9 mouse cellular contexts compared by ENCODE assay signal in genomic region chr3:41182036-41182899, GRCm38 (mm10).
DNase-seq lines count a peak whose midpoint lies in the region; ATAC-seq lines count a peak whose summit lies in the region.
"Had no signal": no experiment of that assay in that cellular context is flagged by ENCODE, and none has a peak within 500 bp of the region (broad histone marks: within the 10 kb centered on the region; RNA-seq: fewer than 3 reads in every experiment).

No protein-coding gene starts in this region.

- H3K4me1 ChIP-seq in forebrain, embryonic 11.5 days (replicated peaks; ENCODE audit: control insufficient read depth, insufficient read depth, low read length): no peaks in the 10 kb centered on the region
- peaks cover 33% of the 10 kb centered on the region for H3K4me1 ChIP-seq in heart, embryonic 15.5 days (replicated peaks)
- peaks cover 52% of the 10 kb centered on the region for H3K4me1 ChIP-seq in liver, embryonic 12.5 days
- H3K4me1 ChIP-seq in neural tube, embryonic 11.5 days (ENCODE audit: control insufficient read depth, insufficient read depth, low read length): no peaks in the 10 kb centered on the region
- H3K4me1 ChIP-seq in stomach, embryonic 16.5 days (ENCODE audit: control insufficient read depth, insufficient read depth, low read length): peaks cover 6% of the 10 kb centered on the region; the same call in 1 of the 2 replicates

- H3K27me3 ChIP-seq in forebrain, embryonic 11.5 days (ENCODE audit: control insufficient read depth, insufficient read depth, low read length): no peaks in the 10 kb centered on the region
- no peaks in the 10 kb centered on the region for H3K27me3 ChIP-seq in heart, embryonic 15.5 days
- H3K27me3 ChIP-seq in liver, embryonic 12.5 days (replicated peaks): peaks cover 11% of the 10 kb centered on the region; the same call in 1 of the 2 replicates
- H3K27me3 ChIP-seq in neural tube, embryonic 11.5 days (ENCODE audit: control insufficient read depth, insufficient read depth, low read length): no peaks in the 10 kb centered on the region
- H3K27me3 ChIP-seq in stomach, embryonic 16.5 days (ENCODE audit: control insufficient read depth, insufficient read depth, low read length): no peaks in the 10 kb centered on the region

- H3K4me2 ChIP-seq in forebrain, embryonic 11.5 days (ENCODE audit: low read depth, low read length, severe bottlenecking): no peak overlapping the region
- H3K4me2 ChIP-seq in heart, embryonic 15.5 days: peak overlapping the region; percentile 20; the same call in 1 of the 2 replicates
- H3K4me2 ChIP-seq in liver, embryonic 12.5 days: no peak overlapping the region
- no peak overlapping the region for H3K4me2 ChIP-seq in neural tube, embryonic 11.5 days (ENCODE audit: low read depth)
- no peak overlapping the region for H3K4me2 ChIP-seq in stomach, embryonic 16.5 days (ENCODE audit: low read depth, low read length)

- DNase-seq in c-Kit-positive CD71-negative TER-119-negative erythroid progenitor cells, embryonic 14.5 days (ENCODE audit: low read depth): peak; percentile 37
- DNase-seq in forebrain, embryonic 11.5 days (ENCODE audit: low spot score): peak; percentile 88
- peak; percentile 87 for DNase-seq in kidney, postnatal 14 days
- peak; percentile 83 for DNase-seq in neural tube, embryonic 11.5 days (ENCODE audit: low spot score)

- H3K36me3 ChIP-seq in forebrain, embryonic 11.5 days (ENCODE audit: control insufficient read depth, insufficient read depth, low read length): no peaks in the 10 kb centered on the region
- H3K36me3 ChIP-seq in heart, embryonic 15.5 days: no peaks in the 10 kb centered on the region
- no peaks in the 10 kb centered on the region for H3K36me3 ChIP-seq in liver, embryonic 12.5 days
- no peaks in the 10 kb centered on the region for H3K36me3 ChIP-seq in neural tube, embryonic 11.5 days (ENCODE audit: control insufficient read depth, insufficient read depth, low read length)
- H3K36me3 ChIP-seq in stomach, embryonic 16.5 days (ENCODE audit: control insufficient read depth, insufficient read depth, low read length): no peaks in the 10 kb centered on the region

- H3K9me3 ChIP-seq in forebrain, embryonic 11.5 days (ENCODE audit: control insufficient read depth, low read length): no peaks in the 10 kb centered on the region
- no peaks in the 10 kb centered on the region for H3K9me3 ChIP-seq in heart, embryonic 15.5 days (replicated peaks)
- H3K9me3 ChIP-seq in liver, embryonic 12.5 days (replicated peaks): no peaks in the 10 kb centered on the region
- H3K9me3 ChIP-seq in neural tube, embryonic 11.5 days (ENCODE audit: control insufficient read depth, low read length): no peaks in the 10 kb centered on the region
- H3K9me3 ChIP-seq in stomach, embryonic 16.5 days (replicated peaks; ENCODE audit: control insufficient read depth, low read length): no peaks in the 10 kb centered on the region

- no peak overlapping the region for H3K27ac ChIP-seq in forebrain, embryonic 11.5 days (ENCODE audit: low read depth, low read length)
- no peak overlapping the region for H3K27ac ChIP-seq in heart, embryonic 15.5 days
- H3K27ac ChIP-seq in liver, embryonic 12.5 days: no peak overlapping the region
- no peak overlapping the region for H3K27ac ChIP-seq in neural tube, embryonic 11.5 days (ENCODE audit: low read depth, low read length)
- no peak overlapping the region for H3K27ac ChIP-seq in stomach, embryonic 16.5 days (ENCODE audit: low read length)

- H3K4me3 ChIP-seq in forebrain, embryonic 11.5 days (ENCODE audit: low read depth, low read length): no peak overlapping the region
- H3K4me3 ChIP-seq in heart, embryonic 15.5 days: no peak overlapping the region
- H3K4me3 ChIP-seq in liver, embryonic 12.5 days: no peak overlapping the region
- no peak overlapping the region for H3K4me3 ChIP-seq in neural tube, embryonic 11.5 days (ENCODE audit: low read depth, low read length)
- no peak overlapping the region for H3K4me3 ChIP-seq in stomach, embryonic 16.5 days (replicated peaks; ENCODE audit: low read length)
- H3K4me3 ChIP-seq: erythroblast, embryonic 14.5 days had no signal

- 57% methylated on average over 15 of the region's 15 CpGs for WGBS in forebrain, embryonic 11.5 days
- WGBS in heart, embryonic 15.5 days: 50% methylated on average over 15 of the region's 15 CpGs
- 50% methylated on average over 15 of the region's 15 CpGs for WGBS in liver, embryonic 12.5 days (ENCODE audit: insufficient replicate concordance)
- WGBS in neural tube, embryonic 11.5 days: 58% methylated on average over 15 of the region's 15 CpGs
- WGBS in stomach, embryonic 16.5 days: 49% methylated on average over 15 of the region's 15 CpGs

- no peak overlapping the region for H3K9ac ChIP-seq in forebrain, embryonic 11.5 days (ENCODE audit: low read length)
- no peak overlapping the region for H3K9ac ChIP-seq in heart, embryonic 15.5 days
- no peak overlapping the region for H3K9ac ChIP-seq in liver, embryonic 12.5 days
- no peak overlapping the region for H3K9ac ChIP-seq in neural tube, embryonic 11.5 days (ENCODE audit: low read length)
- H3K9ac ChIP-seq in stomach, embryonic 16.5 days (ENCODE audit: low read length): no peak overlapping the region

- peak; percentile 71 for ATAC-seq in CD4-positive, CD25-positive, alpha-beta regulatory T cell, adult 4 months
- ATAC-seq in forebrain, embryonic 11.5 days (replicated peaks; ENCODE audit: low FRiP score): peak; percentile 90
- ATAC-seq in heart, embryonic 15.5 days (replicated peaks; ENCODE audit: insufficient number of reproducible peaks, insufficient read depth, low FRiP score, low read depth): peak; percentile 64
- ATAC-seq in liver, embryonic 12.5 days: peak; percentile 42; the same call in 1 of the 2 replicates
- peak; percentile 74 for ATAC-seq in neural tube, embryonic 11.5 days (ENCODE audit: insufficient read depth, low FRiP score, low TSS enrichment)
- peak; percentile 68 for ATAC-seq in stomach, embryonic 16.5 days (ENCODE audit: insufficient read depth, low FRiP score)

Comparison
In these comparisons a context has a peak if more than half of its experiments do, and no peak if none do; other contexts are left out.
1. DNase-seq: peak in every context shown above with its lines; median percentile 88 in forebrain, embryonic 11.5 days; 87 in kidney, postnatal 14 days; 83 in neural tube, embryonic 11.5 days; 37 in c-Kit-positive CD71-negative TER-119-negative erythroid progenitor cells, embryonic 14.5 days.